Mouse (Mus musculus) MEL (cell line): ENCODE results near the gene Fcrl1.

ENCODE experiments used
- CHD1 ChIP-seq: IDR thresholded peaks from 2 replicates; pipeline ENCODE4 v1.6.1; 2012; ENCODE audit warnings: low read depth, mild to moderate bottlenecking, inconsistent platforms, low read length, improper control_type of control experiment
- CTCF ChIP-seq, 3 experiments: IDR thresholded peaks in 2 of 3; conservative IDR thresholded peaks in 1 of 3; 2 replicates each; pipeline ENCODE4 v1.5.1; 2011 to 2012; ENCODE audit warnings: low read length in 3 of 3, low read depth in 2 of 3, mild to moderate bottlenecking in 2 of 3, improper control_type of control experiment in 1 of 3, inconsistent platforms in 1 of 3, mixed read lengths in 1 of 3, moderate library complexity in 1 of 3; ENCODE audit not compliant: control insufficient read depth in 1 of 3, insufficient read depth in 1 of 3, poor library complexity in 1 of 3, severe bottlenecking in 1 of 3
- HCFC1 ChIP-seq: IDR thresholded peaks from 2 replicates; pipeline ENCODE4 v1.6.1; 2012; ENCODE audit warnings: low read depth, mild to moderate bottlenecking, inconsistent platforms, low read length, improper control_type of control experiment, moderate library complexity
- JUND ChIP-seq: IDR thresholded peaks from 2 replicates; pipeline ENCODE4 v1.6.1; 2011; ENCODE audit warnings: low read depth, mild to moderate bottlenecking, improper control_type of control experiment, low read length
- POLR2A ChIP-seq, 2 experiments: IDR thresholded peaks; 2 replicates each; pipeline ENCODE4 v1.6.1; 2011 to 2012; ENCODE audit warnings: low read length in 2 of 2, mild to moderate bottlenecking in 2 of 2, control low read depth in 1 of 2, improper control_type of control experiment in 1 of 2, low read depth in 1 of 2, moderate library complexity in 1 of 2; ENCODE audit not compliant: control insufficient read depth in 1 of 2, insufficient read depth in 1 of 2, poor library complexity in 1 of 2
- RCOR1 ChIP-seq: IDR thresholded peaks from 2 replicates; pipeline ENCODE4 v1.6.1; 2012; ENCODE audit warnings: low read depth, mild to moderate bottlenecking, inconsistent platforms, low read length, improper control_type of control experiment
- TCF12 ChIP-seq: IDR thresholded peaks from 2 replicates; pipeline ENCODE4 v1.6.1; 2014; ENCODE audit warnings: low read depth, mild to moderate bottlenecking, inconsistent platforms, low read length, improper control_type of control experiment, moderate library complexity
- ZNF384 ChIP-seq: IDR thresholded peaks from 2 replicates; pipeline ENCODE4 v1.6.1; 2012; ENCODE audit warnings: low read depth, mild to moderate bottlenecking, inconsistent platforms, low read length, improper control_type of control experiment

DNA sequence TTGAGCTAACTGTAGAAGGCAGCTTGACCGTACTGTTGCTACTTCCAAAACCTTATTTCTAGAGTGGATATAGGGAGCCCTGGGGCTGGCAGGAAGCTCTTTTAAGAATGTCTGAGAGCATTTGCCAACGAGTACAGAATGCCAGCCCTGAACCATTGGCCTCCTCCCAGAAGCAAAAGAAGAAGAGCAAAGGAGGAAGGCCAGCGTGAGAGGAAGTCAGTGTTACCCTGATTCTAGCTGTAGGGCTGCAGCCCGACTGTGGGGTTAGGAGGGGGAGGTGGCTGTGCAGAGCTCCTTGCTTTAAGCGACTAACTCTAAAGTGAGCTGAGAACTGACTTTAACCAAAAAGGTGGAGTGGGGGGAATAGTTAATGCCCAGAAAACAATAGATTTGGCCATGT is 7.0 kb upstream of the Fcrl1 start:
- TF ChIP-seq RCOR1: no peak
- TF ChIP-seq TCF12: no peak
- no peak for TF ChIP-seq CTCF (IDR thresholded peaks at IDR 0.05 in 2 of 3, conservative IDR thresholded peaks at IDR 0.05 in 1 of 3; ENCODE audit: control insufficient read depth in 1 of 3, insufficient read depth in 1 of 3, low read depth in 2 of 3, low read length in 3 of 3, poor library complexity in 1 of 3, severe bottlenecking in 1 of 3)
- TF ChIP-seq JUND: no peak
- TF ChIP-seq CHD1: no peak
- TF ChIP-seq ZNF384: no peak
- TF ChIP-seq POLR2A (IDR thresholded peaks at IDR 0.05; ENCODE audit: control insufficient read depth in 1 of 2, insufficient read depth in 1 of 2, low read depth in 1 of 2, low read length in 2 of 2, poor library complexity in 1 of 2): no peak
- no peak for TF ChIP-seq HCFC1
